Mouse (Mus musculus): ENCODE results near the gene Ascc2. TPM values are rescaled to one million over a fixed set of nuclear protein-coding genes. Genes with fewer than 3 reads are reported as not detected.
A peak's percentile ranks its signal among the peaks of the same experiment; 100 is the strongest.
"Not testable (repeated sequence)": the region's sequence is repeated elsewhere in the genome, so short reads cannot be mapped to it uniquely, and the experiment has no call there.

Ascc2 gene
- polyA plus RNA-seq, 1 experiment from 2014 or later: 32.0 TPM

DNA sequence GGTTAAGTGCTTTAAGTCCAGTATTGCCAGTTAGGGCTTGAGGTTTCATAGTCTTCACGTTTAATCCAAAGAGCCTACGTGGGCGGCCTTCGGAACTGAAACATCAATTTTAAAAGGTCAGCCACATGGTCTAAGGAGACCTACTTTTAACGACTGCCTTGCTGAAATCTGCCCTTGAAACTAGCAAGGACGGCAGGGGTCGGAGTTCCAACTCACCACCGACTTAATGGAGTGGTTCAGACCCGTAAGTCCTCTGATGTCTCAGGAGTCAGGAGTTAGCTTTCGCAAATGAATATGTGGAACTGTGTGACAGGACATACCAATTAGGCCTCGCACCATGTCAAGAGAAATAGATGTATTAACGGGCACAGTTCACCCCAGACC is 66.1 kb downstream of the Ascc2 start:
- H3K36me3 ChIP-seq (ENCODE audit: control insufficient read depth, insufficient read depth, low read length): peaks cover 5% of the 10 kb centered on the region; the same call in 1 of the 2 replicates
- H3K27ac ChIP-seq (ENCODE audit: low read length): peak overlapping the region; percentile 85
- H3K9me3 ChIP-seq (ENCODE audit: control insufficient read depth, low read length): no peaks in the 10 kb centered on the region
- peak overlapping the region; percentile 94 for H3K9ac ChIP-seq (ENCODE audit: low read depth, low read length)
- no peaks in the 10 kb centered on the region for H3K27me3 ChIP-seq (replicated peaks; ENCODE audit: control insufficient read depth, insufficient read depth, low read length)
- WGBS: 3% methylated on average over 12 of the region's 12 CpGs
- ATAC-seq: peak; percentile 10
- peaks cover 12% of the 10 kb centered on the region for H3K4me1 ChIP-seq (ENCODE audit: control insufficient read depth, insufficient read depth, low read length)
- H3K4me2 ChIP-seq (ENCODE audit: low read depth, low read length): peak overlapping the region; percentile 83
- H3K4me3 ChIP-seq (ENCODE audit: low read length): peak overlapping the region; percentile 86

DNA sequence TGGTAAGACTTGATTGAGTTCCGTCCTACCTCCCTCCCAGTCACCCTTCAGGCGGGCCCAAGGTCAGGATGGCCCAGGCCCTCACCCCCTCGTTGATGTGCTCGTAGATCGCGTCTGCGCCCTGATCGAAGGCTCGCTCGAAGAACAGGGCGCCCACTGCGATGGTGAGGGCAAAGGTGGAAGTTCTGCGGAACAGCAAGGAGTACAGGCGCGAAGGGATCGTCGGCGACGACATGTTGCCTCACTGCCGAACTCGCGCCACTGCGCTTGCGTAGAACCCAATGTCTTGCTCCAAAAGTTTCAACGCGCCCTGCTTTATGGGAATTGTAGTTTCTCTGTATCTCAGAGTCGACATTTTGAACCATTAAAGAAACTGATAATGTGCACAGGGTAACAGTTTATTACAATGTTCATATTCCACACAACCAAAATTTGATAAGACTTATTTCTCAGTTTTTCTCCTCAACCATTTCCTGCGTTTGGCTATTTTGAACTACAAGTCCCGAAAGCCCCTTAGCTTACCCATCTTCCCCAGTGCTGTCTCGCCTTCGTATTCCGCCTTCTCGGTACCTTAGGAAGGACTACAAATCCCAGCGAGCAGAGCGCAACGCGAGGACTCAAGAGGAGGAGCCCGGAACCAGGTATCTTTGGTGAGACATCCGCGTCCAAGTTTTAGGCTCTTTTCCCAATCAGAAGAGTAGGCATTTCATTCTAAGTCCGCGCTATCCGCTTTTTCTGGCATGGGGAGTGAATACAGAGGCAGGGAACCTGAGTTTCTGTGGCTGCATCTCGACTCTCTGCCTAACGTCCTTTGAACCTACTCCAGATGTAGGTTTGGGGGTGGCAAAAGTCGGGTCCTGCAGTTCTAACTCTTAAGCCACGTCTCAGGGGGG is 66.8 kb downstream of the Ascc2 start, which contains the start of the genes Uqcr10 and Zmat5:
Gene Uqcr10, minus strand, starts transcription at position 271 of the 893 bp plus-strand sequence.
Gene Zmat5, plus strand, starts transcription at position 607 of the 893 bp plus-strand sequence.
- Histone ChIP-seq H3K36me3 (ENCODE audit: control insufficient read depth, insufficient read depth, low read length) (peaks cover 5% of the 10 kb centered on the region; the same call in 1 of the 2 replicates), H3K4me2 (ENCODE audit: low read depth, low read length) (peak within 1 kb of the TSS; percentile 83), H3K27ac (ENCODE audit: low read length) (peak within 1 kb of the TSS; percentile 85), H3K9me3 (ENCODE audit: control insufficient read depth, low read length) (no peaks in the 10 kb centered on the region), H3K4me3 (ENCODE audit: low read length) (peak within 1 kb of the TSS; percentile 86), H3K9ac (ENCODE audit: low read depth, low read length) (peak within 1 kb of the TSS; percentile 94), H3K27me3 (replicated peaks; ENCODE audit: control insufficient read depth, insufficient read depth, low read length) (no peaks in the 10 kb centered on the region), H3K4me1 (ENCODE audit: control insufficient read depth, insufficient read depth, low read length) (peaks cover 12% of the 10 kb centered on the region)
- WGBS: under 1% methylated on average over 47 of the region's 47 CpGs
- ATAC-seq: peak; percentile 98

DNA sequence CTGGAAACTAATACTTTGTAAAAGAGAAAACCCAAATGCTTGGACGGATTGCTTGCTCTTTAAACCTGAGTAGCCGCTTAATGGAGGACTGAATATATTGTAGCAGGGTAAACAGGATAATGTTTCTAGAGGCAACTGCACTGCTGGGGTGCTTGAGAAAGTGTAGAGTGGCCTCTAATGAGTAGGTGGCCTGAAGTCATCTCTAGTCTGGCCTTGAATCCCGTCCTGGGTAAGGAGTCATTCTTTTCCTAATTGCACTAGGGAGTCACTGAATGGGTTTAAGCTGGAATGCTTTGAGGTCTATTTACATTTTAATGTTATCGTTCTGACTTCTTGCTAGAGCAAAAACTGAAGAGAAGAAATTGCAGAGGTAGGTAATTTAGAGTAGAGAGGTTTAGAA is 67.6 kb downstream of the Ascc2 start:
- no peaks in the 10 kb centered on the region for H3K9me3 ChIP-seq (ENCODE audit: control insufficient read depth, low read length)
- H3K36me3 ChIP-seq (ENCODE audit: control insufficient read depth, insufficient read depth, low read length): peaks cover 5% of the 10 kb centered on the region; the same call in 1 of the 2 replicates
- 8% methylated on average over 4 of the region's 4 CpGs for WGBS
- peak overlapping the region; percentile 46 for H3K4me2 ChIP-seq (ENCODE audit: low read depth, low read length)
- peaks cover 12% of the 10 kb centered on the region for H3K4me1 ChIP-seq (ENCODE audit: control insufficient read depth, insufficient read depth, low read length)
- peak overlapping the region; percentile 69 for H3K9ac ChIP-seq (ENCODE audit: low read depth, low read length)
- peak overlapping the region; percentile 86 for H3K4me3 ChIP-seq (ENCODE audit: low read length)
- no peak overlapping the region for H3K27ac ChIP-seq (ENCODE audit: low read length)
- ATAC-seq: no peak
- H3K27me3 ChIP-seq (replicated peaks; ENCODE audit: control insufficient read depth, insufficient read depth, low read length): no peaks in the 10 kb centered on the region

DNA sequence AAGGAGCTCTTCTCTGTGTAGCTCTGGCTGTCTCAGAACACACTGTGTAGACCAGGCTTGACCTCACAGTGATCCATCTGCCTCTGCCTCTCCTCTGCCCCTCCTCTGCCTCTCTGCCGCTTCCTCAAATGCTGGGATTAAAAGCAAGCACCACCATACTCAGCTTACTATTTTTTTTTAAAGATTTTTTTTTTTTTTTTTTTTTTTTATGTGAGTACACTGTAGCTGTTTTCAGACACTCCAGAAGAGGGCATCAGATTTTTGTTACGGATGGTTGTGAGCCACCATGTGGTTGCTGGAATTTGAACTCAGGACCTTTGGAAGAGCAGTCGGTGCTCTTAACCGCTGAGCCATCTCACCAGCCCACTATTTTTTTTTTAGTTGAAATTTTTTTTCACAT is 72.6 kb downstream of the Ascc2 start:
- 90% methylated on average over 4 of the region's 4 CpGs for WGBS
- H3K9ac ChIP-seq (ENCODE audit: low read depth, low read length); H3K4me1 ChIP-seq (ENCODE audit: control insufficient read depth, insufficient read depth, low read length); H3K4me2 ChIP-seq (ENCODE audit: low read depth, low read length); H3K9me3 ChIP-seq (ENCODE audit: control insufficient read depth, low read length); ATAC-seq; H3K27ac ChIP-seq (ENCODE audit: low read length); H3K36me3 ChIP-seq (ENCODE audit: control insufficient read depth, insufficient read depth, low read length); H3K4me3 ChIP-seq (ENCODE audit: low read length); H3K27me3 ChIP-seq (replicated peaks; ENCODE audit: control insufficient read depth, insufficient read depth, low read length): not testable (repeated sequence)

DNA sequence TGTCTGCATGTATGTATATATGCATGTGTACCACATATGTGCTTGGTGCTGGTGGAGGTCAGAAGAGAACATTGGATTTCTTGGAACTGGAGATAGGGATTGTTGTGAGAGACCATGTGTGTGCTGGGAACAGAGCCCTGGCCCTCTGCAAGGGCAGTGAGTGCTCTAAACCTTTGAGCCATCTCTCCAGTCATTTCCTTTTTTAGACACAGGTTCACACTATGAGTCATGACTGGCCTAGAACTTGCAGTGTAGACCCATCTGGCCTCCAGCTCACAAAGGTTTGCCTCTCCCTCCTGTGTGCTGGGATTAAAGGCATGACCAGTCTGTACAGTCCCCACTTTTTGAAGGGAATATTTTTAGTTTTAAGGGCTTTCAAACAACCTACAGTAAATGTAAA is 75.3 kb downstream of the Ascc2 start:
- no peak for ATAC-seq

DNA sequence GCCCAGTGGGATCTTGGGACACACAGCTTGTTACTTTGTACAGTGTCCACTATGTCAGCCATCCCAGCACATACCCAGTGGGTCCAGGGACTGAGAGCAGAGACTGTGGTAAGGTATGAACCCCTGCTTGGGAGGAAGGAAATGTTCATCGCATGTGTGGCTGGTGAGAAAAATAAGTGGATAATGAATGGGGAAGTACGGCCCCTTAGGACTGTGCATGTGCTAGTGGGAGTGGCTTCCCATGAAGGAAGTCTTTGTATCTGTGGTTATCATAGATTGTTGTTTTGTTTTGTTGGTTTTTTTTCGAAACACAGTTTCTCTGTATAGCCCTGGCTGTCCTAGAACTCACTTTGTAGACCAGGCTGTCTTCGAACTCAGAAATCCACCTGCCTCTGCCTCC is 77.2 kb downstream of the Ascc2 start:
- Histone ChIP-seq H3K4me3 (ENCODE audit: low read length) (no peak overlapping the region), H3K9me3 (ENCODE audit: control insufficient read depth, low read length) (no peaks in the 10 kb centered on the region), H3K27me3 (replicated peaks; ENCODE audit: control insufficient read depth, insufficient read depth, low read length) (no peaks in the 10 kb centered on the region), H3K27ac (ENCODE audit: low read length) (no peak overlapping the region), H3K9ac (ENCODE audit: low read depth, low read length) (no peak overlapping the region), H3K36me3 (ENCODE audit: control insufficient read depth, insufficient read depth, low read length) (no peaks in the 10 kb centered on the region), H3K4me2 (ENCODE audit: low read depth, low read length) (no peak overlapping the region), H3K4me1 (ENCODE audit: control insufficient read depth, insufficient read depth, low read length) (no peaks in the 10 kb centered on the region)
- 81% methylated on average over 4 of the region's 4 CpGs for WGBS
- ATAC-seq: no peak

More for the DNA sequence above, 75.3 kb downstream of the Ascc2 start:
- Histone ChIP-seq H3K27ac (ENCODE audit: low read length) (no peak overlapping the region), H3K4me3 (ENCODE audit: low read length) (no peak overlapping the region), H3K9ac (ENCODE audit: low read depth, low read length) (no peak overlapping the region), H3K36me3 (ENCODE audit: control insufficient read depth, insufficient read depth, low read length) (no peaks in the 10 kb centered on the region), H3K27me3 (replicated peaks; ENCODE audit: control insufficient read depth, insufficient read depth, low read length) (no peaks in the 10 kb centered on the region), H3K9me3 (ENCODE audit: control insufficient read depth, low read length) (no peaks in the 10 kb centered on the region), H3K4me2 (ENCODE audit: low read depth, low read length) (no peak overlapping the region), H3K4me1 (ENCODE audit: control insufficient read depth, insufficient read depth, low read length) (no peaks in the 10 kb centered on the region)

DNA sequence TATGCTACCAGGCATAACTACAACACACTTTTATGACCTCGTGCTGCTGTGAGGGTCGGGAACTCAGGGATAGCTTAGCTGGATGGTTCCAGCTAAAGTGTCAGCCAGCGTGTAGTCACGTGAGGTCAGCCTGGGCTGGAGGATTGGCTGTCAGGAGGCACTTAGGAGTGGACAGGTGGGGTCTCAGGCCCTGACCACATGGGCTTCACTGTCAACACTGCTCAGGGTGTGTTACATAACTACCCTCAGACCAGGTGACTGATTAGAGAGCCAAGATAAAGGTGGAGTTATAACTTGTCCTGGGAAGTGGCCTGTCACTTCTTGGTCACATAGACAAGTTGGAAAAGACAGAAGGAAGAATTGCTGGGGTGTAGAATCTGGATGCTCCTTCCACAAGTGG is 78.0 kb downstream of the Ascc2 start:
- Histone ChIP-seq H3K36me3 (ENCODE audit: control insufficient read depth, insufficient read depth, low read length) (no peaks in the 10 kb centered on the region), H3K4me3 (ENCODE audit: low read length) (no peak overlapping the region), H3K27ac (ENCODE audit: low read length) (0 out of 2 replicates have a peak overlapping the region, but pooled peaks have one; percentile 8), H3K27me3 (replicated peaks; ENCODE audit: control insufficient read depth, insufficient read depth, low read length) (no peaks in the 10 kb centered on the region), H3K9ac (ENCODE audit: low read depth, low read length) (no peak overlapping the region), H3K4me2 (ENCODE audit: low read depth, low read length) (no peak overlapping the region), H3K9me3 (ENCODE audit: control insufficient read depth, low read length) (no peaks in the 10 kb centered on the region), H3K4me1 (ENCODE audit: control insufficient read depth, insufficient read depth, low read length) (no peaks in the 10 kb centered on the region)
- peak; percentile 66 for ATAC-seq
- 67% methylated on average over 4 of the region's 4 CpGs for WGBS

DNA sequence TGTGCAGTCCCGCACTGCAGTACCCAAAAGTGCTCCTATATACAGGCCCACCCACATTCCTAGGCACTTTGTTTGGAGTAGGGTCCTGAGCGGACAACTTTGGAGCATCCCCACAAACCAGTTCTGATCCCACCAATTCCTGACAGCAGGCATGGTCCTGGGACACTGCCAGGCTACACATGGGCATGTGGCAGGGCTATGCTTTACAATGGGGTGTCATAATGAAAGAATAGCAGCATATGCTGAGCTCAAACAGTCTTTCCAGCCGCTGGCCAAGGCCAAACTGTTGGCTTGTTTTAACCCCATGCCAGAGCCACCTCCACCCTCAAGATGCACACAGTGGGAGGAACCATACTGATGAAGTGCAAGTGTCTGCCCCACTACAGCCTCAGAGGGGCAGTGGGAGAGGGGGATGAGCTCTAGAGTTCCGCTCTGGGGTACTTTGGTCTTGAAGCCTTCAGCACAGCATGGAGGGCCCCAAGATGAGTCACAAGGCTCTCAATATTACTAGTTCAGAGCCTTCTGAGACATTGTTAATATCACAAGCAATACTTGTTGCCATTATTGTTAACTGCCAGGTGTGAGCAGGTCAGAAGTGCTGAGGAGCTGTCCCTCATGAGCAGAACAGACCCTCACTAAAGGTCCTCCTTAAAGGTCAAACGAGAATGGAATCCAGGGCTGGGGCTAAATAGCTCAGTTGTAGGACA is 79.1 kb downstream of the Ascc2 start:
- Histone ChIP-seq H3K27ac (ENCODE audit: low read length) (no peak overlapping the region), H3K9ac (ENCODE audit: low read depth, low read length) (no peak overlapping the region), H3K4me3 (ENCODE audit: low read length) (no peak overlapping the region), H3K27me3 (replicated peaks; ENCODE audit: control insufficient read depth, insufficient read depth, low read length) (no peaks in the 10 kb centered on the region), H3K36me3 (ENCODE audit: control insufficient read depth, insufficient read depth, low read length) (no peaks in the 10 kb centered on the region), H3K4me1 (ENCODE audit: control insufficient read depth, insufficient read depth, low read length) (peaks cover 6% of the 10 kb centered on the region; the same call in 1 of the 2 replicates), H3K4me2 (ENCODE audit: low read depth, low read length) (no peak overlapping the region), H3K9me3 (ENCODE audit: control insufficient read depth, low read length) (no peaks in the 10 kb centered on the region)
- ATAC-seq: no peak
- WGBS: 84% methylated on average over 5 of the region's 5 CpGs

DNA sequence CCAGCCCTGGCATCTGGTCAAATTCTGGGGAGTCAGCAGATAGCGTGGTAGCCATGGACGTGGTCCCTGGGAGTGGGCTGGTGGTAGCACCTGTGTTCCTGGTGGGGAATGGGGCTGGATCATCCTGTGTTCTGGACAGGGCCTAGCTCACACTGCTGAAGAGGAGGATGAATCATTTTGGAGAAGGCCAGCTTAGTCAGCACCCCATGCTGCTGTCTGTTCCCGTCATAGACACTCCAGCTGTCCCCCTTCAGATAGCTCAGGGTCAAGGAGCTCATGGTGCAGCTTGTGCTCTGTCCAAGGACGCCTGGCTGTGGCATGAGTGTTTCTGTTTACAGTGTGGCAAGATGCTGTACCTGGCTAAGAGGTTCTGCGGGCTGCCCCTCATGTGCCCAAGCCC is 81.0 kb downstream of the Ascc2 start:
- Histone ChIP-seq H3K4me2 (ENCODE audit: low read depth, low read length) (no peak overlapping the region), H3K4me3 (ENCODE audit: low read length) (no peak overlapping the region), H3K9me3 (ENCODE audit: control insufficient read depth, low read length) (no peaks in the 10 kb centered on the region), H3K27me3 (replicated peaks; ENCODE audit: control insufficient read depth, insufficient read depth, low read length) (no peaks in the 10 kb centered on the region), H3K4me1 (ENCODE audit: control insufficient read depth, insufficient read depth, low read length) (peaks cover 14% of the 10 kb centered on the region; the same call in 1 of the 2 replicates), H3K36me3 (ENCODE audit: control insufficient read depth, insufficient read depth, low read length) (0 out of 2 replicates have a peak, but pooled peaks cover 4% of the 10 kb centered on the region), H3K27ac (ENCODE audit: low read length) (no peak overlapping the region), H3K9ac (ENCODE audit: low read depth, low read length) (no peak overlapping the region)
- 67% methylated on average over 5 of the region's 5 CpGs for WGBS
- ATAC-seq: no peak
